ENCODE assay signal across 22 mouse cellular contexts in genomic region chr8:18346248-18346647, GRCm38 (mm10).
A peak's percentile ranks its signal among the peaks of the same experiment; 100 is the strongest.
DNase-seq lines count a peak whose midpoint lies in the region; ATAC-seq and TF ChIP-seq lines count a peak whose summit lies in the region.
"Had no signal": no experiment of that assay in that cellular context is flagged by ENCODE, and none has a peak within 500 bp of the region (broad histone marks: within the 10 kb centered on the region; RNA-seq: fewer than 3 reads in every experiment).

No protein-coding gene starts in this region.

- WGBS in forebrain, embryonic 15.5 days = 69% methylated on average over 4 of the region's 4 CpGs
- 66% methylated on average over 4 of the region's 4 CpGs for WGBS in forebrain, embryonic 10.5 days
- 53% methylated on average over 4 of the region's 4 CpGs for WGBS in kidney, postnatal 0 days
- 57% methylated on average over 4 of the region's 4 CpGs for WGBS in midbrain, embryonic 16.5 days
- WGBS in midbrain, embryonic 10.5 days = 71% methylated on average over 4 of the region's 4 CpGs

- no peaks in the 10 kb centered on the region for H3K4me1 ChIP-seq in forebrain, embryonic 15.5 days
- H3K4me1 ChIP-seq in forebrain, embryonic 10.5 days = no peaks in the 10 kb centered on the region
- H3K4me1 ChIP-seq in kidney, postnatal 0 days (replicated peaks; ENCODE audit: insufficient read depth, low read length) = no peaks in the 10 kb centered on the region
- no peaks in the 10 kb centered on the region for H3K4me1 ChIP-seq in midbrain, embryonic 16.5 days (ENCODE audit: control insufficient read depth, insufficient read depth, low read length)
- H3K4me1 ChIP-seq in midbrain, embryonic 10.5 days = no peaks in the 10 kb centered on the region
- H3K4me1 ChIP-seq: embryonic facial prominence, embryonic 13.5 days; embryonic facial prominence, embryonic 15.5 days had no signal

- no peak for TF ChIP-seq CTCF in kidney, postnatal 0 days (IDR thresholded peaks at IDR 0.05; ENCODE audit: low read depth)
- no peak for TF ChIP-seq CTCF in brain, embryonic 14.5 days (IDR thresholded peaks at IDR 0.05; ENCODE audit: borderline replicate concordance, extremely low read depth, insufficient read depth, insufficient read length)

- TF ChIP-seq POLR2A in brain, embryonic 14.5 days (IDR thresholded peaks at IDR 0.05; ENCODE audit: borderline replicate concordance, extremely low read depth, insufficient read depth, insufficient read length, poor library complexity, severe bottlenecking) = no peak

- no peak overlapping the region for H3K9ac ChIP-seq in forebrain, embryonic 15.5 days (replicated peaks)
- H3K9ac ChIP-seq in kidney, postnatal 0 days (ENCODE audit: low read depth, low read length) = no peak overlapping the region
- no peak overlapping the region for H3K9ac ChIP-seq in midbrain, embryonic 16.5 days (ENCODE audit: low read depth, low read length)
- H3K9ac ChIP-seq: embryonic facial prominence, embryonic 13.5 days; embryonic facial prominence, embryonic 15.5 days had no signal

- no peak for DNase-seq in forebrain, embryonic 10.5 days (ENCODE audit: extremely low spot score, low spot score)
- DNase-seq in kidney, postnatal 0 days (ENCODE audit: low spot score) = peak; percentile 1
- DNase-seq in kidney, postnatal 4 days = no peak
- no peak for DNase-seq in midbrain, embryonic 10.5 days (ENCODE audit: low spot score)
- peak; percentile 15 for DNase-seq in brain, embryonic 14.5 days (ENCODE audit: low read depth)
- no peak for DNase-seq in lung, adult 18-20 months
- DNase-seq: adrenal gland, adult 2 months; adrenal gland, postnatal 10 days; adrenal gland, postnatal 25 days; cerebellum, adult 11 months; cerebellum, adult 18-20 months; cerebellum, adult 8-10 months; cerebellum, adult 9-11 months; cerebellum, postnatal 14 days; cerebellum, postnatal 36 days; embryo, embryonic 11 days had no signal

- H3K27ac ChIP-seq in forebrain, embryonic 15.5 days (replicated peaks) = no peak overlapping the region
- H3K27ac ChIP-seq in forebrain, embryonic 10.5 days = no peak overlapping the region
- H3K27ac ChIP-seq in kidney, postnatal 0 days = no peak overlapping the region
- H3K27ac ChIP-seq in midbrain, embryonic 16.5 days (ENCODE audit: low read length) = no peak overlapping the region
- H3K27ac ChIP-seq in midbrain, embryonic 10.5 days (replicated peaks) = no peak overlapping the region
- H3K27ac ChIP-seq: embryonic facial prominence, embryonic 13.5 days; embryonic facial prominence, embryonic 15.5 days had no signal

- 0 out of 2 replicates have a peak, but pooled peaks have one; percentile 40 for ATAC-seq in forebrain, embryonic 15.5 days (replicated peaks)
- no peak for ATAC-seq in kidney, postnatal 0 days (replicated peaks; ENCODE audit: low FRiP score, low read depth)
- ATAC-seq in midbrain, embryonic 16.5 days = peak; percentile 50; the same call in 1 of the 2 replicates
- ATAC-seq: forebrain, embryonic 14.5 days had no signal

- no peak overlapping the region for H3K4me2 ChIP-seq in forebrain, embryonic 15.5 days (replicated peaks)
- no peak overlapping the region for H3K4me2 ChIP-seq in kidney, postnatal 0 days (ENCODE audit: low read length)
- no peak overlapping the region for H3K4me2 ChIP-seq in midbrain, embryonic 16.5 days (ENCODE audit: low read length)
- H3K4me2 ChIP-seq: embryonic facial prominence, embryonic 13.5 days; embryonic facial prominence, embryonic 15.5 days had no signal

- no peaks in the 10 kb centered on the region for H3K27me3 ChIP-seq in forebrain, embryonic 15.5 days
- H3K27me3 ChIP-seq in forebrain, embryonic 10.5 days (ENCODE audit: poor library complexity, severe bottlenecking) = no peaks in the 10 kb centered on the region
- no peaks in the 10 kb centered on the region for H3K27me3 ChIP-seq in kidney, postnatal 0 days (ENCODE audit: insufficient read depth, low read length)
- no peaks in the 10 kb centered on the region for H3K27me3 ChIP-seq in midbrain, embryonic 16.5 days (ENCODE audit: control insufficient read depth, insufficient read depth, low read depth, low read length)
- no peaks in the 10 kb centered on the region for H3K27me3 ChIP-seq in midbrain, embryonic 10.5 days (ENCODE audit: low read depth, poor library complexity, severe bottlenecking)
- H3K27me3 ChIP-seq: embryonic facial prominence, embryonic 13.5 days; embryonic facial prominence, embryonic 15.5 days had no signal

- no peak overlapping the region for H3K4me3 ChIP-seq in forebrain, embryonic 15.5 days
- no peak overlapping the region for H3K4me3 ChIP-seq in forebrain, embryonic 10.5 days
- H3K4me3 ChIP-seq in kidney, postnatal 0 days (replicated peaks; ENCODE audit: low read depth, low read length) = no peak overlapping the region
- H3K4me3 ChIP-seq in midbrain, embryonic 16.5 days (ENCODE audit: low read depth, low read length) = no peak overlapping the region
- no peak overlapping the region for H3K4me3 ChIP-seq in midbrain, embryonic 10.5 days
- H3K4me3 ChIP-seq: embryonic facial prominence, embryonic 13.5 days; embryonic facial prominence, embryonic 15.5 days; erythroblast, embryonic 14.5 days had no signal

- H3K36me3 ChIP-seq in forebrain, embryonic 15.5 days = no peaks in the 10 kb centered on the region
- no peaks in the 10 kb centered on the region for H3K36me3 ChIP-seq in forebrain, embryonic 10.5 days (replicated peaks)
- H3K36me3 ChIP-seq in kidney, postnatal 0 days (ENCODE audit: insufficient read depth, low read length) = no peaks in the 10 kb centered on the region
- H3K36me3 ChIP-seq in midbrain, embryonic 16.5 days (ENCODE audit: control insufficient read depth, insufficient read depth, low read length) = no peaks in the 10 kb centered on the region
- no peaks in the 10 kb centered on the region for H3K36me3 ChIP-seq in midbrain, embryonic 10.5 days
- H3K36me3 ChIP-seq: embryonic facial prominence, embryonic 13.5 days; embryonic facial prominence, embryonic 15.5 days had no signal

- H3K9me3 ChIP-seq in forebrain, embryonic 15.5 days = no peaks in the 10 kb centered on the region
- no peaks in the 10 kb centered on the region for H3K9me3 ChIP-seq in forebrain, embryonic 10.5 days
- H3K9me3 ChIP-seq in kidney, postnatal 0 days (replicated peaks; ENCODE audit: low read length) = no peaks in the 10 kb centered on the region
- H3K9me3 ChIP-seq in midbrain, embryonic 16.5 days (replicated peaks; ENCODE audit: control insufficient read depth, low read length, poor library complexity, severe bottlenecking) = no peaks in the 10 kb centered on the region
- H3K9me3 ChIP-seq in midbrain, embryonic 10.5 days (replicated peaks) = no peaks in the 10 kb centered on the region
- H3K9me3 ChIP-seq: embryonic facial prominence, embryonic 13.5 days; embryonic facial prominence, embryonic 15.5 days had no signal

Comparison
In these comparisons a context has a peak if more than half of its experiments do, and no peak if none do; other contexts are left out.
1. DNase-seq: peak in kidney, postnatal 0 days (single experiment) and brain, embryonic 14.5 days (single experiment); none in forebrain, embryonic 10.5 days (single experiment), kidney, postnatal 4 days (0 of 2), midbrain, embryonic 10.5 days (single experiment) and lung, adult 18-20 months (0 of 2).